In the genomic region with DNA sequence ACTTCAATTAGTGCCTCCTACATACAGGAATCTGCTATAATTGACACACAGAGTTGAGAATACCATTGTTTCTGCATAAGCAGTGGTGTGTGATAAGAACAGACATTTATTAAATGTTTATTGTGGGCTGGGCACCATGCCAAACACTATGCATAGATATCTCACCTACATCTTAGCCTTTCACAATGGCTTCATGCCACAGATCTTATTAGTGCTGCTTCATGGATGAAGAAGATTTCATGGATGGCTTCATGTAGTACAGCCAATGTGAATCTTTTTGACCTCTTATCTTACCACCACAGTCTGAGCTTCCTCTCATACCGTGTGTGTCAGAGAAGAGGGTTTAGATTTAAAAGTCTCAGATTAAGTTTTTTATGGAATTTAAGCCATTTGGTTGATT, we compare ENCODE assay signal across 1 mouse cellular context.
A peak's percentile ranks its signal among the peaks of the same experiment; 100 is the strongest.
TF ChIP-seq lines count a peak whose summit lies in the region.

No protein-coding gene starts in this region.

TF ChIP-seq in MEL, 35 proteins besides CTCF, POLR2A, EP300 and RAD21 (continued from another document):
- TF ChIP-seq JUND (IDR thresholded peaks at IDR 0.05; ENCODE audit: low read depth, low read length) (no peak), USF2 (IDR thresholded peaks at IDR 0.05; ENCODE audit: borderline replicate concordance in 1 of 2, insufficient read depth in 1 of 2, low read depth in 1 of 2, low read length in 2 of 2) (no peak), MYB (IDR thresholded peaks at IDR 0.05; ENCODE audit: low read depth, low read length) (no peak), ZC3H11A (IDR thresholded peaks at IDR 0.05; ENCODE audit: low read depth, low read length) (no peak), TAL1 (IDR thresholded peaks at IDR 0.05; ENCODE audit: low read length) (no peak), TCF12 (IDR thresholded peaks at IDR 0.05; ENCODE audit: low read depth, low read length) (peak; percentile 45; the same call in 1 of the 2 replicates), MYC (IDR thresholded peaks at IDR 0.05; ENCODE audit: low read depth, low read length) (no peak), TBP (IDR thresholded peaks at IDR 0.05; ENCODE audit: low read depth, low read length) (no peak), ETS1 (IDR thresholded peaks at IDR 0.05; ENCODE audit: low read depth, low read length) (0 out of 2 replicates have a peak, but pooled peaks have one; percentile 33), ZMIZ1 (IDR thresholded peaks at IDR 0.05; ENCODE audit: low read depth, low read length) (no peak), USF1 (IDR thresholded peaks at IDR 0.05; ENCODE audit: low read depth, low read length) (no peak)
